Mouse (Mus musculus) right cerebral cortex, postnatal 10 days (tissue): ENCODE results near the gene Pgap1.

Source experiments
- DNase-seq, 2 experiments: peaks; one replicate each; pipeline ENCODE4 v3.0.0; 2021; ENCODE audit warnings: low spot score in 2 of 2

The Pgap1 gene

GRCm38 (mm10) chr1:54520062-54520577 is 37.4 kb downstream of the Pgap1 start:
- DNase-seq, result no peak

GRCm38 (mm10) chr1:54513836-54514235 is 43.6 kb downstream of the Pgap1 start:
- no peak for DNase-seq

- DNase-seq, result no peak
These were observed 59.0 kb downstream of the Pgap1 start for GRCm38 (mm10) chr1:54498496-54498895.

GRCm38 (mm10) chr1:54496254-54496653 is 61.2 kb downstream of the Pgap1 start:
- no peak for DNase-seq

- no peak for DNase-seq
These were observed 64.0 kb downstream of the Pgap1 start for GRCm38 (mm10) chr1:54493496-54493895.

GRCm38 (mm10) chr1:54492435-54492841 is 65.0 kb downstream of the Pgap1 start:
- DNase-seq, result no peak

- no peak for DNase-seq
These were observed 72.6 kb downstream of the Pgap1 start for GRCm38 (mm10) chr1:54484744-54485420.

- DNase-seq, result no peak
These were observed 77.0 kb downstream of the Pgap1 start for GRCm38 (mm10) chr1:54480491-54480890.

GRCm38 (mm10) chr1:54468662-54469061 is 88.8 kb downstream of the Pgap1 start:
- peak in 1 of 2 experiments; percentile 35 for DNase-seq

GRCm38 (mm10) chr1:54467366-54467765 is 90.1 kb downstream of the Pgap1 start:
- no peak for DNase-seq

- DNase-seq, result no peak
These were observed 105.4 kb downstream of the Pgap1 start for GRCm38 (mm10) chr1:54452116-54452515.

- DNase-seq, result no peak
These were observed 108.7 kb downstream of the Pgap1 start for GRCm38 (mm10) chr1:54448833-54449232.

- DNase-seq, result no peak
These were observed 113.8 kb downstream of the Pgap1 start for GRCm38 (mm10) chr1:54443641-54444040.

GRCm38 (mm10) chr1:54439080-54439476 is 118.4 kb downstream of the Pgap1 start:
- no peak for DNase-seq

GRCm38 (mm10) chr1:54438340-54439079 is 119.0 kb downstream of the Pgap1 start, which contains the start of gene Gtf3c3:
TSS of gene Gtf3c3 (minus strand) at chr1:54438971.
- peak; percentile 86 for DNase-seq
